Mouse (Mus musculus): Measurements from ENCODE around the gene Syne3. TPM values are rescaled to one million over a fixed set of nuclear protein-coding genes. Genes with fewer than 3 reads are reported as not detected.

The Syne3 gene
- total and polyA plus RNA-seq, 3 experiments, result 2.3 to 8.5 (median 7.0) TPM

DNA sequence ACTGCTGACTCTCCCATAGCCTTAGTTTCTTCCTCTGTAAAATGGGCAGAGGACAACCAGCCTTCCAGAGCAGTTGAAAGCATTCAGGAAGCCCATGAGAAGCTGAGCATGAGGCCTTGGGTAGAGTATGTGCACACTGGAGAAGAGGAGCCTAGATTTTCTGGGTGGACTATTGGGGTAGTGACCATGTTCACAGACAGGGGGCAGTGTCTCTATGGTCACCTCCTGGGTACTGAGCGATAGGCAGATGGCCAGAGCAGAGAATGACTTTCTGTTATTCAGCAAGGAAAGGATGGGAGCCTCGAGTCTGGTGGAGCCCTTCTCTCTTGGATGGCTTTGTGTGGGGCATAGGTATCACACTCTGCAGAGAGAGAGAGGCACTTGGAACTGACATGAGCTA lies 76.4 kb downstream of the Syne3 start:
- Histone ChIP-seq H3K27me3 (ENCODE audit: control insufficient read depth, insufficient read depth, low read length) (no peaks in the 10 kb centered on the region), H3K4me1 (ENCODE audit: control insufficient read depth, insufficient read depth, low read length) (no peaks in the 10 kb centered on the region), H3K36me3 (ENCODE audit: control insufficient read depth, insufficient read depth, low read length) (no peaks in the 10 kb centered on the region), H3K79me2 (replicated peaks; ENCODE audit: control insufficient read depth, insufficient read depth, low read length) (no peaks in the 10 kb centered on the region), H3K9ac (ENCODE audit: low read depth, low read length) (no peak overlapping the region), H3K27ac (no peak overlapping the region), H3K4me3 (no peak overlapping the region)
- TF ChIP-seq POLR2A (IDR thresholded peaks at IDR 0.05; ENCODE audit: insufficient read depth, low read depth, low read length), result no peak
- peak; percentile 57 for TF ChIP-seq CTCF (IDR thresholded peaks at IDR 0.05)
- TF ChIP-seq EP300 (IDR thresholded peaks at IDR 0.05; ENCODE audit: insufficient read depth, low read depth, low read length), result no peak
- intact Hi-C loops (cut with DNase I), result no loop called here
- DNase-seq, result no peak
- 65% methylated on average over 2 of the region's 2 CpGs for WGBS

GRCm38 (mm10) chr12:104925765-104926164 lies 83.8 kb downstream of the Syne3 start:
- 79% methylated on average over 2 of the region's 2 CpGs for WGBS
- TF ChIP-seq EP300 (IDR thresholded peaks at IDR 0.05; ENCODE audit: insufficient read depth, low read depth, low read length), result no peak
- no peak for TF ChIP-seq POLR2A (IDR thresholded peaks at IDR 0.05; ENCODE audit: insufficient read depth, low read depth, low read length)
- no peak for TF ChIP-seq CTCF (IDR thresholded peaks at IDR 0.05)
- intact Hi-C loops (cut with DNase I), result no loop called here

GRCm38 (mm10) chr12:104925035-104925434 lies 84.6 kb downstream of the Syne3 start:
- Histone ChIP-seq H3K27me3 (ENCODE audit: control insufficient read depth, insufficient read depth, low read length) (peaks cover 2% of the 10 kb centered on the region; the same call in 1 of the 2 replicates), H3K27ac (no peak overlapping the region), H3K4me3 (no peak overlapping the region), H3K4me1 (ENCODE audit: control insufficient read depth, insufficient read depth, low read length) (no peaks in the 10 kb centered on the region), H3K36me3 (ENCODE audit: control insufficient read depth, insufficient read depth, low read length) (no peaks in the 10 kb centered on the region), H3K79me2 (replicated peaks; ENCODE audit: control insufficient read depth, insufficient read depth, low read length) (no peaks in the 10 kb centered on the region), H3K9ac (ENCODE audit: low read depth, low read length) (no peak overlapping the region)
- WGBS, result 86% methylated on average over 5 of the region's 5 CpGs
- intact Hi-C loops (cut with DNase I), result no loop called here
- TF ChIP-seq POLR2A (IDR thresholded peaks at IDR 0.05; ENCODE audit: insufficient read depth, low read depth, low read length) (no peak), EP300 (IDR thresholded peaks at IDR 0.05; ENCODE audit: insufficient read depth, low read depth, low read length) (no peak), CTCF (IDR thresholded peaks at IDR 0.05) (no peak)
- no peak for DNase-seq

More at GRCm38 (mm10) chr12:104925765-104926164, 83.8 kb downstream of the Syne3 start:
- Histone ChIP-seq H3K36me3 (ENCODE audit: control insufficient read depth, insufficient read depth, low read length) (no peaks in the 10 kb centered on the region), H3K79me2 (replicated peaks; ENCODE audit: control insufficient read depth, insufficient read depth, low read length) (no peaks in the 10 kb centered on the region), H3K27ac (no peak overlapping the region), H3K9ac (ENCODE audit: low read depth, low read length) (no peak overlapping the region), H3K4me3 (no peak overlapping the region), H3K4me1 (ENCODE audit: control insufficient read depth, insufficient read depth, low read length) (no peaks in the 10 kb centered on the region), H3K27me3 (ENCODE audit: control insufficient read depth, insufficient read depth, low read length) (peaks cover 2% of the 10 kb centered on the region; the same call in 1 of the 2 replicates)
- no peak for DNase-seq

GRCm38 (mm10) chr12:104924546-104924945 lies 85.1 kb downstream of the Syne3 start:
- intact Hi-C loops (cut with DNase I), result no loop called here
- H3K36me3 ChIP-seq (ENCODE audit: control insufficient read depth, insufficient read depth, low read length), result no peaks in the 10 kb centered on the region
- no peaks in the 10 kb centered on the region for H3K79me2 ChIP-seq (replicated peaks; ENCODE audit: control insufficient read depth, insufficient read depth, low read length)
- no peak for DNase-seq
- H3K27me3 ChIP-seq (ENCODE audit: control insufficient read depth, insufficient read depth, low read length), result peaks cover 2% of the 10 kb centered on the region; the same call in 1 of the 2 replicates
- H3K4me3 ChIP-seq, result no peak overlapping the region
- no peaks in the 10 kb centered on the region for H3K4me1 ChIP-seq (ENCODE audit: control insufficient read depth, insufficient read depth, low read length)
- no peak overlapping the region for H3K9ac ChIP-seq (ENCODE audit: low read depth, low read length)
- 91% methylated on average over 3 of the region's 3 CpGs for WGBS
- no peak for TF ChIP-seq POLR2A (IDR thresholded peaks at IDR 0.05; ENCODE audit: insufficient read depth, low read depth, low read length)
- no peak for TF ChIP-seq EP300 (IDR thresholded peaks at IDR 0.05; ENCODE audit: insufficient read depth, low read depth, low read length)
- TF ChIP-seq CTCF (IDR thresholded peaks at IDR 0.05), result no peak
- no peak overlapping the region for H3K27ac ChIP-seq

- no peaks in the 10 kb centered on the region for H3K36me3 ChIP-seq (ENCODE audit: control insufficient read depth, insufficient read depth, low read length)
- DNase-seq, result no peak
- H3K79me2 ChIP-seq (replicated peaks; ENCODE audit: control insufficient read depth, insufficient read depth, low read length), result no peaks in the 10 kb centered on the region
- peaks cover 2% of the 10 kb centered on the region; the same call in 1 of the 2 replicates for H3K27me3 ChIP-seq (ENCODE audit: control insufficient read depth, insufficient read depth, low read length)
- intact Hi-C loops (cut with DNase I), result no loop called here
- H3K4me3 ChIP-seq, result no peak overlapping the region
- WGBS, result 51% methylated on average over 19 of the region's 19 CpGs
- H3K9ac ChIP-seq (ENCODE audit: low read depth, low read length), result no peak overlapping the region
- no peak overlapping the region for H3K27ac ChIP-seq
- no peaks in the 10 kb centered on the region for H3K4me1 ChIP-seq (ENCODE audit: control insufficient read depth, insufficient read depth, low read length)
- TF ChIP-seq POLR2A (IDR thresholded peaks at IDR 0.05; ENCODE audit: insufficient read depth, low read depth, low read length), result no peak
- TF ChIP-seq EP300 (IDR thresholded peaks at IDR 0.05; ENCODE audit: insufficient read depth, low read depth, low read length), result no peak
- TF ChIP-seq CTCF (IDR thresholded peaks at IDR 0.05), result no peak
Observed at GRCm38 (mm10) chr12:104923948-104924388, 85.6 kb downstream of the Syne3 start.

- H3K36me3 ChIP-seq (ENCODE audit: control insufficient read depth, insufficient read depth, low read length), result no peaks in the 10 kb centered on the region
- peaks cover 2% of the 10 kb centered on the region; the same call in 1 of the 2 replicates for H3K27me3 ChIP-seq (ENCODE audit: control insufficient read depth, insufficient read depth, low read length)
- intact Hi-C loops (cut with DNase I), result no loop called here
- no peak overlapping the region for H3K27ac ChIP-seq
- no peak for TF ChIP-seq CTCF (IDR thresholded peaks at IDR 0.05)
- 75% methylated on average over 8 of the region's 8 CpGs for WGBS
- no peak overlapping the region for H3K9ac ChIP-seq (ENCODE audit: low read depth, low read length)
- no peaks in the 10 kb centered on the region for H3K4me1 ChIP-seq (ENCODE audit: control insufficient read depth, insufficient read depth, low read length)
- H3K4me3 ChIP-seq, result no peak overlapping the region
- H3K79me2 ChIP-seq (replicated peaks; ENCODE audit: control insufficient read depth, insufficient read depth, low read length), result no peaks in the 10 kb centered on the region
- no peak for DNase-seq
Observed at GRCm38 (mm10) chr12:104922647-104923046, 87.0 kb downstream of the Syne3 start.
